Mouse (Mus musculus) urinary bladder, postnatal 36 days (tissue): ENCODE measurements at regions not wholly inside any gene's neighbourhood (a gene's known extent, or its start where the extent isn't known, plus 50 kb on each side); places are given as distances from the start of the nearest gene placed in this dataset.
"Not testable (repeated sequence)": the region's sequence is repeated elsewhere in the genome, so short reads cannot be mapped to it uniquely, and the experiment has no call there.

ENCODE experiments used
- DNase-seq, 2 experiments: peaks; one replicate each; pipeline ENCODE4 v3.0.0; 2022; ENCODE audit warnings: low spot score in 2 of 2, mixed read lengths in 1 of 2

- DNase-seq, result no peak
These were observed 800.4 kb downstream of the Ets1 start for GRCm38 (mm10) chr9:33436459-33436858.

GRCm38 (mm10) chr9:33442266-33442665, 806.2 kb downstream of the Ets1 start:
- no peak for DNase-seq

GRCm38 (mm10) chr9:33445902-33446301, 809.9 kb downstream of the Ets1 start:
- DNase-seq, result no peak

GRCm38 (mm10) chr9:33475106-33475505, 839.1 kb downstream of the Ets1 start:
- DNase-seq, result no peak

- DNase-seq, result no peak
These were observed 847.0 kb downstream of the Ets1 start for GRCm38 (mm10) chr9:33482845-33483540.

GRCm38 (mm10) chr9:33483541-33483846, 847.5 kb downstream of the Ets1 start:
- DNase-seq, result no peak

- DNase-seq, result no peak
These were observed 897.2 kb downstream of the Ets1 start for GRCm38 (mm10) chr9:33533101-33533810.

- no peak for DNase-seq
These were observed 907.3 kb downstream of the Ets1 start for GRCm38 (mm10) chr9:33543301-33543700.

GRCm38 (mm10) chr9:33546126-33546737, 910.2 kb downstream of the Ets1 start:
- no peak for DNase-seq

GRCm38 (mm10) chr9:33549395-33549794, 913.4 kb downstream of the Ets1 start:
- DNase-seq, result no peak

- no peak for DNase-seq
These were observed 913.7 kb upstream of the Kirrel3 start for GRCm38 (mm10) chr9:33571990-33572389.

- DNase-seq, result no peak
These were observed 874.2 kb upstream of the Kirrel3 start for GRCm38 (mm10) chr9:33611511-33611910.

- DNase-seq, result no peak
These were observed 861.3 kb upstream of the Kirrel3 start for GRCm38 (mm10) chr9:33624378-33624777.

- no peak for DNase-seq
These were observed 855.8 kb upstream of the Kirrel3 start for GRCm38 (mm10) chr9:33629731-33630473.

GRCm38 (mm10) chr9:33662978-33663377, 822.7 kb upstream of the Kirrel3 start:
- DNase-seq, result no peak

GRCm38 (mm10) chr9:33681129-33681528, 804.6 kb upstream of the Kirrel3 start:
- DNase-seq, result peak in 1 of 2 experiments; percentile 0

GRCm38 (mm10) chr9:33691731-33692130, 794.0 kb upstream of the Kirrel3 start:
- DNase-seq, result no peak

- DNase-seq, result no peak
These were observed 768.1 kb upstream of the Kirrel3 start for GRCm38 (mm10) chr9:33717614-33718013.

GRCm38 (mm10) chr9:33724811-33725210, 760.9 kb upstream of the Kirrel3 start:
- DNase-seq, result no peak

- not testable (repeated sequence) for DNase-seq
These were observed 757.6 kb upstream of the Kirrel3 start for GRCm38 (mm10) chr9:33728058-33728457.

GRCm38 (mm10) chr9:33760701-33761100, 725.0 kb upstream of the Kirrel3 start:
- DNase-seq, result no peak

GRCm38 (mm10) chr9:33766235-33766634, 719.5 kb upstream of the Kirrel3 start:
- no peak for DNase-seq
